Mouse (Mus musculus): Measurements from ENCODE around the gene Zfp771.

Gene Zfp771

DNA sequence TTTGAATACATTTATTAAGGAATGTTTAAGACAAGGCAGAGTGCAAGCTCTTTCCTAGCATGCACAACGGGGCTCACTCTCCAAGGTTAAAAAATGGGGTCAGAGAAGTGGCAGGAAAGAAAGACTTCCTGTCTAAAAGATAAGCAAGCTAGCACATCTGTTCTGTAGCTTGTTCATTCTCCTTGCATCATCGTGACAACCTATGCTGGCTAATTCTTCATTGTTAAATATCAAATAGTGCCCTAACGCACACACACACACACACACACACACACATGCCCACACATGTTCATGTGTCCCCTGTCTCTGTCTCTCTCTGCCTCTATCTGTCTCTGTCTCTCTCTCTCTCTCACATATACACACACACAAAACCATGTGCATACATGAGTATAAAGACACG lies 37.0 kb downstream of the Zfp771 start:
- DNase-seq (ENCODE audit: extremely low read depth, low read depth, low spot score), result no peak

DNA sequence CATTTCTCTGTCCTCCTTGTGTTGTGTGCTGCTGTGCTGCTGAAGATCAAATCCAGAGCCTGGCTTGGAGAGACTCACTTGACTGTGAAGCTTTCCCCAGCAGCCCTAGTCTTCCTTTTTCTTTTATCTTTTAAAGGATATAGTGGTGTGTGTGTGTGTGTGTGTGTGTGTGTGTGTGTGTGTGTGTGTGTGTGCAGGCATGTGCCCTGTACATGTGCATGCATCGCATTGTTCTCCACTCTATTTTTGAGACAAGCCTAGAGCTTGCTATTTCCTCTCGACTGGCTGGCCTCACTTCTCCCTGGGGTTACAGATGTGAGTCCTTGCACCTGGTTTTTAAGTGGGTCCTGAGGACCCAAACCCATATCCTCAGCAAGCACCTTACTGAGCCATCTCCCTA lies 38.1 kb downstream of the Zfp771 start:
- DNase-seq (ENCODE audit: extremely low read depth, low read depth, low spot score), result no peak

DNA sequence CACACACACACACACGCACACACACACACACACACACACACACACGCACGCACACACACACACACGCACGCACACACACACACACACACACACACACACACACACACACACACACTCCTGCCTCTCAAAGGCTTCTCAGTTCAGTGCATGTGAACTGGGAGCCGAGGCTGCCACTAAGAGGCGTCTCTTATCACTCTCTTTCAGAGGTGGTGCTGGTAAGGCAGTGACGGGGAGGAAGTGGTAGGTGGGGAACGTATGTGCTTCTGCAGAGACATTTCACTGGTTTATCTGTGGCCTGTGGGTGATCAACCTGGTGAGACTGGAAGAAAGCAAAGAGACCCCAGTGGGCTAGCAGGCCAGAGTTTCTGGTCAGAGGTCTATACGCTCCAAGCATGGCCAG lies 41.1 kb downstream of the Zfp771 start:
- DNase-seq (ENCODE audit: extremely low read depth, low read depth, low spot score), result no peak

DNA sequence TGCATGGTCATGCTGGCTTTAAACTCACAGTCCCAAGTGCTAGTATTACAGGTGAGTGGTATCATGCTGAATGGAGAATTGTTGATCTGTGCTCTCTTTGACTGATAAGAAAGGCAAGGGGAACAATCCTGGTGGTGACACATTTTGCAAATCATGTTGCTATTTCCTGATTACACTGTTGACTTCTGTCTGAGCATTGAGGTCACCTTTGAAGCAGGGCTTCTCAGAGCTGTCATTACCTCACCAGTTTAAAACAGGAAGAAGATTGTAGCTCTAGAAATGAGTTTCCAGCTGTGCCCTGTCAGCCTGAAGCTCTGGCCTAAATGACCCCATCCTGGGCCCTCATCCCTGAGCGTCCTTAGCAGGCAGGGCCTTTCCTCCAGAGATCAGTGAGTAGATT lies 43.9 kb downstream of the Zfp771 start:
- DNase-seq (ENCODE audit: extremely low read depth, low read depth, low spot score), result no peak

DNA sequence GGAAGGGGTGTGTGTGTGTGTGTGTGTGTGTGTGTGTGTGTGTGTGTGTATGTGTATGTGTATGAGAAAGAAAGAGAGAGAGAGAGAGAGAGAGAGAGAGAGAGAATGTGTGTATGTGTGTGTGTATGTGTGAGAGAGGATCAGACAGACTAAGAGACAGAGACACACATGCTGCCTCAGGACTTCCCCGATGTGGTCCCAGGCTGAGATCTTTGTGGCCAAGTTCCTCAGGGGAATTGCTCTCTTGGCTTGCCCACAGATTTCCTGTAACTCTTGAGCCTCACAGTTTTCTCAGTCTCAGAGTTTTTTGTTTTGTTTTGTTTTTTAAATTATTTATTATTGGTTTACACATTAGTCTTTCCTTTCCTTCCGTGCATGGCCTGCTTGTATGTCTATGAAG lies 45.2 kb downstream of the Zfp771 start:
- no peak for DNase-seq (ENCODE audit: extremely low read depth, low read depth, low spot score)

DNA sequence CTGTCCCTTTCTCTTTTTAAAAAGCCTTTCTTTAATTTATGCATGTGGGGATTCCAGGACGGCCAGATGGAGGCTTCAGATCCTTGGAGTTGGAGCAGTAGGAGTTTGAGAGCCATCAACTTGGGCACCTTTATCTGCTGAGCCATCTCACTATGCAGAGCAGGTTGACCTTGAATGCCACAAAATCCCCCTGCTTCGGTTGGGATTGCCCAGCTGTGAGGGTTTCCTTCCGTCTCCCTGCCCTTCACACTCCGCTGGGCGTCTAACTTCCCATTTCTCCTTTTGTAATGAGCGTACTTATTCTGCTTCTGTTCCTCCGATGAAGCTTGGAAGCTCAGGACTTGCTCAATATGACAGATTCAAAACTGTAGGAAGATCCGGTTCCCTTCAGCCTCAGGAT lies 46.1 kb downstream of the Zfp771 start:
- DNase-seq (ENCODE audit: extremely low read depth, low read depth, low spot score), result no peak

DNA sequence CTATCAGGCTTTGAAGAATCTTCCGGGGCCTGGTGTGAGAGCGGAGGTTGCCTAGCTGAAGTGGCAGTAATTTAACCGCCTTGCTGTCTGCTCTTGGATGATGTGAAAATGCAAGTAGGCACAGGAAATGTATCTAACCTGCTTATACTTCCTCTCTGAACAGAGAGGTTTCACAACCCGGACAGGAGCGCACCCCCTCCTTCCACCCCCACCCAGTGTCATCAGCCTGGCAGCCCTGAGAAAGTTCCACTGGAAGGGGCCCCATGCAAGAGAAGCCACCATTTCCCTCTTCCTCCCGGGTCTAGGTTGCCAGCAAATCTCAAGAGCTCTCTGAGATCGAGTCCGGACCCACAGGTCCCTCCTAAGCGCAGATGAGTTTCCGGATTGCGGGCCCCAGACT lies 52.0 kb downstream of the Zfp771 start, which contains the start of gene Itgal:
TSS of gene Itgal (plus strand) at position 163 of the 400 bp plus-strand sequence.
- DNase-seq (ENCODE audit: extremely low read depth, low read depth, low spot score), result no peak

DNA sequence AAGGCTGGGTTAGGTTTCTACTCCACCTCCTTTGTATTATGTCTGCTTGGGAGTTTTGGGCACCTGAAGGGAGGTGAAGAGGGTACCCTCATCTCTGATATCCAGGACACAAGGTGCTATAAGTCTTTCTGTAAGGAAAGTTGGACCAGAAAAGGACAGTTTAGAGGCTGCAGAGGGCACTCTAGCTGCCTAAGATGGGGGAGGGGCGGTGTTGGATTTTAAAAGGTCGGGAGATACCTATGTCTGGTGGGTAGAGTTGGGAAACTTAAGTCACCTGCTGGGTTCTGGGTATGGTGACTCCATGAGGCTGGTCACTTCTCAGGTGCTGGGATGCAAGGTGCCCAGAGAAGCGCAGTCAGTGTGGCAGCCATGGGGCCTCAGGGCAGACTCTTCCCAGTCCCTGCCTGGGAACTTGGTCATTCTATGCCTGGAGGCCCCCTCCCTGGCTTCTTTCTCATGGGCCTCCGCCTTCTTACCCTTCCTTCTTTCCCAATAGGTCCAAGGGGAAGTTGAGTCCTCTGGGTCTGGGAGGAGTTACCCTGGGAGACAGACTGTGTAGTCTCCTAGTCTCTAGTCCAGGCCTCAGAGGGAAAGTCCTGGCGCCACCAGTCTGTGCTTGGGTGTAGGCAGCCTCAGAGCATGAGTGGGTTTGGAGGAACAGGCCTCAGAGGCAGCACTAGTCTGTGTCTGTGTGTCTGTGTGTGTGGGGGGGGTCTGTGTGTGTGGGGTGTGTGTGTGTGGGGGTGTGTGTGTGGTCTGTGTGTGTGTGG lies 52.9 kb downstream of the Zfp771 start:
- no peak for DNase-seq (ENCODE audit: extremely low read depth, low read depth, low spot score)

DNA sequence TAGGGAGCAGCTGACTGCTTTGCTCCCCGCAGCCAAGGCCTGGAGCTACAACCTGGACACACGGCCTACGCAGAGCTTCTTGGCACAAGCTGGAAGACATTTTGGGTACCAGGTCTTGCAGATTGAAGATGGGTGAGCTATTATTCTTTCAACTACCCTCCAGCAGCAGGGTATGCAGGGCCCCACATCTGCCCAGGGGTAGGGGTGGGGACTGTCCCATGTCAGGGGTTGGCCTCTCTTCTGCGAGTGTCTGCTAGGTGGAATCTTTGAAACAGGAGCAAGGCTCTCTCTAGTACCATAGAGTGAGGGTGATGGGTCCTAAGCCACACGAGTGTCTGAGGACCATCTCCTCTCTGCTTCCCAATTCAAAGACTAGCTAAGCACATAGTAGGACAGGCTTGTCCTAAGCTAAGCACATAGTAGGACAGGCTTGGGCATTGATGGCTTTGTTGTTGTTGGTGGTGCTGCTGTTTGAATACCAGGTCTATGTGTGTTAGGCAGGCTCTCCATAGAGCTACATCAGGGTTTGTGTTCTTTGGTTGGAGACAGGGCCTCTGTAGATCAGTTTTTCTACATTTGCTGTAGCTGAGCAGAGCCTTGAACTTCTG lies 53.6 kb downstream of the Zfp771 start:
- DNase-seq (ENCODE audit: extremely low read depth, low read depth, low spot score), result no peak

Data from fat pad, adult 2 months (tissue).